Mouse (Mus musculus) heart, embryonic 10.5 days (tissue): ENCODE results near the gene Cyp11a1. TPM values are rescaled to one million over a fixed set of nuclear protein-coding genes. Genes with fewer than 3 reads are reported as not detected.

Experiments used
- DNase-seq: peaks from one replicate; pipeline ENCODE4 v3.0.0-alpha.2; 2017; ENCODE audit warnings: low spot score
- H3K27ac ChIP-seq: fragments of 300-500 bp; sonication (generic); 2 replicates; pipeline ENCODE4 v1.5.1; 2016; ENCODE audit warnings: mild to moderate bottlenecking
- H3K27me3 ChIP-seq: fragments of 300-500 bp; sonication (generic); 2 replicates; pipeline ENCODE4 v1.6.1; 2016; ENCODE audit warnings: mild to moderate bottlenecking; ENCODE audit not compliant: poor library complexity, insufficient read depth, severe bottlenecking
- H3K36me3 ChIP-seq: fragments of 300-500 bp; sonication (generic); 2 replicates; pipeline ENCODE4 v1.6.1; 2016; ENCODE audit warnings: mild to moderate bottlenecking, moderate library complexity
- H3K4me1 ChIP-seq: fragments of 300-500 bp; sonication (generic); 2 replicates; pipeline ENCODE4 v1.6.1; 2016; ENCODE audit warnings: mild to moderate bottlenecking
- H3K4me3 ChIP-seq: fragments of 300-500 bp; sonication (generic); 2 replicates; pipeline ENCODE4 v1.5.1; 2016; ENCODE audit warnings: mild to moderate bottlenecking, moderate library complexity
- H3K9me3 ChIP-seq: fragments of 300-500 bp; sonication (generic); 2 replicates; pipeline ENCODE4 v1.6.1; 2016; ENCODE audit warnings: mild to moderate bottlenecking, moderate library complexity
- WGBS: fragments of 180-500 bp; shearing (Covaris S2); methylation state at CpG from one replicate; pipeline ENCODE4 v1.1.7; 2016; 5-methylcytosine and 5-hydroxymethylcytosine counted together
- polyA plus RNA-seq: library from polyadenylated mRNA; unstranded; fragments of >200 nt; fragmentation: Nextera tagmentation; extraction: Ambion mirVana; gene quantifications from 2 replicates; pipeline ENCODE4 v1.2.1, GENCODE M21; 2016

The Cyp11a1 gene
- polyA plus RNA-seq, 1 experiment from 2014 or later = 0.10 TPM

GRCm38 (mm10) chr9:58016962-58017361 lies 10.8 kb downstream of the Cyp11a1 start:
- Histone ChIP-seq H3K27me3 (peaks cover 16% of the 10 kb centered on the region; the same call in 1 of the 2 replicates), H3K4me1 (peaks cover 10% of the 10 kb centered on the region; the same call in 1 of the 2 replicates), H3K9me3 (no peaks in the 10 kb centered on the region), H3K27ac (no peak overlapping the region), H3K36me3 (no peaks in the 10 kb centered on the region), H3K4me3 (no peak overlapping the region)
- no peak for DNase-seq
- WGBS = 53% methylated on average over 3 of the region's 3 CpGs

GRCm38 (mm10) chr9:58018385-58018784 lies 12.2 kb downstream of the Cyp11a1 start:
- peaks cover 7% of the 10 kb centered on the region; the same call in 1 of the 2 replicates for H3K4me1 ChIP-seq
- peaks cover 16% of the 10 kb centered on the region; the same call in 1 of the 2 replicates for H3K27me3 ChIP-seq
- H3K9me3 ChIP-seq = no peaks in the 10 kb centered on the region
- H3K27ac ChIP-seq = no peak overlapping the region
- 83% methylated on average over 5 of the region's 5 CpGs for WGBS
- no peaks in the 10 kb centered on the region for H3K36me3 ChIP-seq
- DNase-seq = no peak
- H3K4me3 ChIP-seq = no peak overlapping the region

GRCm38 (mm10) chr9:58025995-58026394 lies 19.8 kb downstream of the Cyp11a1 start:
- Histone ChIP-seq H3K27me3 (peaks cover 34% of the 10 kb centered on the region; the same call in 1 of the 2 replicates), H3K27ac (no peak overlapping the region), H3K9me3 (no peaks in the 10 kb centered on the region), H3K4me1 (peaks cover 3% of the 10 kb centered on the region; the same call in 1 of the 2 replicates), H3K36me3 (no peaks in the 10 kb centered on the region), H3K4me3 (no peak overlapping the region)
- 70% methylated on average over 9 of the region's 9 CpGs for WGBS
- DNase-seq = no peak

GRCm38 (mm10) chr9:58027426-58028180 lies 21.4 kb downstream of the Cyp11a1 start:
- no peaks in the 10 kb centered on the region for H3K9me3 ChIP-seq
- no peak for DNase-seq
- no peak overlapping the region for H3K4me3 ChIP-seq
- peaks cover 47% of the 10 kb centered on the region for H3K27me3 ChIP-seq
- no peaks in the 10 kb centered on the region for H3K36me3 ChIP-seq
- H3K4me1 ChIP-seq = peaks cover 4% of the 10 kb centered on the region; the same call in 1 of the 2 replicates
- WGBS = 51% methylated on average over 2 of the region's 2 CpGs
- H3K27ac ChIP-seq = no peak overlapping the region

GRCm38 (mm10) chr9:58028841-58029240 lies 22.6 kb downstream of the Cyp11a1 start:
- no peak for DNase-seq
- Histone ChIP-seq H3K4me1 (peaks cover 9% of the 10 kb centered on the region), H3K9me3 (no peaks in the 10 kb centered on the region), H3K27ac (no peak overlapping the region), H3K27me3 (peaks cover 58% of the 10 kb centered on the region), H3K36me3 (no peaks in the 10 kb centered on the region), H3K4me3 (no peak overlapping the region)
- WGBS = 51% methylated on average over 5 of the region's 5 CpGs

GRCm38 (mm10) chr9:58029635-58030034 lies 23.4 kb downstream of the Cyp11a1 start:
- Histone ChIP-seq H3K27me3 (peaks cover 60% of the 10 kb centered on the region), H3K4me1 (peaks cover 9% of the 10 kb centered on the region)
- WGBS = 83% methylated on average over 6 of the region's 6 CpGs

GRCm38 (mm10) chr9:58031895-58032294 lies 25.7 kb downstream of the Cyp11a1 start:
- H3K4me3 ChIP-seq = no peak overlapping the region
- H3K36me3 ChIP-seq = no peaks in the 10 kb centered on the region
- H3K9me3 ChIP-seq = no peaks in the 10 kb centered on the region
- H3K4me1 ChIP-seq = peaks cover 9% of the 10 kb centered on the region
- H3K27ac ChIP-seq = no peak overlapping the region
- H3K27me3 ChIP-seq = peaks cover 67% of the 10 kb centered on the region
- 73% methylated on average over 5 of the region's 5 CpGs for WGBS
- no peak for DNase-seq

More at GRCm38 (mm10) chr9:58029635-58030034, 23.4 kb downstream of the Cyp11a1 start:
- Histone ChIP-seq H3K9me3 (no peaks in the 10 kb centered on the region), H3K4me3 (no peak overlapping the region), H3K36me3 (no peaks in the 10 kb centered on the region), H3K27ac (no peak overlapping the region)
- no peak for DNase-seq

- DNase-seq = no peak
- no peaks in the 10 kb centered on the region for H3K36me3 ChIP-seq
- no peak overlapping the region for H3K4me3 ChIP-seq
- H3K27me3 ChIP-seq = peaks cover 79% of the 10 kb centered on the region
- WGBS = 81% methylated on average over 2 of the region's 2 CpGs
- no peaks in the 10 kb centered on the region for H3K9me3 ChIP-seq
- peaks cover 6% of the 10 kb centered on the region; the same call in 1 of the 2 replicates for H3K4me1 ChIP-seq
- H3K27ac ChIP-seq = no peak overlapping the region
Measured at GRCm38 (mm10) chr9:58035519-58035918, 29.3 kb downstream of the Cyp11a1 start.

GRCm38 (mm10) chr9:58035951-58036698 lies 29.9 kb downstream of the Cyp11a1 start:
- DNase-seq = no peak
- WGBS = 69% methylated on average over 7 of the region's 7 CpGs
- H3K27ac ChIP-seq = no peak overlapping the region
- H3K4me1 ChIP-seq = peaks cover 12% of the 10 kb centered on the region
- no peaks in the 10 kb centered on the region for H3K9me3 ChIP-seq
- no peak overlapping the region for H3K4me3 ChIP-seq
- H3K27me3 ChIP-seq = peaks cover 73% of the 10 kb centered on the region
- no peaks in the 10 kb centered on the region for H3K36me3 ChIP-seq

- Histone ChIP-seq H3K36me3 (no peaks in the 10 kb centered on the region), H3K9me3 (no peaks in the 10 kb centered on the region), H3K27ac (no peak overlapping the region), H3K4me1 (peaks cover 20% of the 10 kb centered on the region), H3K4me3 (no peak overlapping the region), H3K27me3 (peaks cover 65% of the 10 kb centered on the region)
- no peak for DNase-seq
- WGBS = 68% methylated on average over 4 of the region's 4 CpGs
Measured at GRCm38 (mm10) chr9:58036961-58037360, 30.8 kb downstream of the Cyp11a1 start.

GRCm38 (mm10) chr9:58038500-58039168 lies 32.4 kb downstream of the Cyp11a1 start:
- DNase-seq = peak; percentile 89
- 30% methylated on average over 19 of the region's 19 CpGs for WGBS
- H3K36me3 ChIP-seq = no peaks in the 10 kb centered on the region
- H3K27me3 ChIP-seq = peaks cover 57% of the 10 kb centered on the region
- no peaks in the 10 kb centered on the region for H3K9me3 ChIP-seq
- H3K4me3 ChIP-seq = no peak overlapping the region
- H3K27ac ChIP-seq = no peak overlapping the region
- peaks cover 31% of the 10 kb centered on the region for H3K4me1 ChIP-seq

GRCm38 (mm10) chr9:58040977-58041376 lies 34.8 kb downstream of the Cyp11a1 start:
- Histone ChIP-seq H3K27me3 (peaks cover 52% of the 10 kb centered on the region), H3K36me3 (no peaks in the 10 kb centered on the region), H3K4me1 (peaks cover 50% of the 10 kb centered on the region), H3K4me3 (no peak overlapping the region), H3K27ac (peak overlapping the region; percentile 44), H3K9me3 (no peaks in the 10 kb centered on the region)
- WGBS = 58% methylated on average over 4 of the region's 4 CpGs
- no peak for DNase-seq
